Mouse (Mus musculus): Measurements from ENCODE around the gene Shpk.

DNA sequence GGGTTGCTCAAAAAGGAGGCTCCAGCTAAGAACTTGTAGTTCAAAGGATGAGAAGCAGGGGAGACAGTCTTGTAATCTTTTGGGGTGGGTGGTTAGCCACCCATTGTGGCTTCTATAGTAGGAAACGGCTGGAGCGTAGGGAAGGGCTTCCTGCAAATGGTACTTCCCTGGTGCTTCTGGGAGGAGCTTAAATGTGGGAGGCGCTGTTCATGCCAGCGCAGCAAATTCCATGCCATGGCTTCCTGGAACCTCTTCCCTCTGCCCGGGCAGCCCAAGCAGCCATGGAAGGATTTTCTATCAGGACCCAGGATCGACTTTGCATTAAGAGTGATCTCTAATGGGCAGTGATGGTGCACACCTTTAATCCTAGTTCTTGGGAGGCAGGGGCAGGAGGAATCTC, 30.7 kb upstream of the Shpk start:
- TF ChIP-seq CTCF (IDR thresholded peaks at IDR 0.05; ENCODE audit: borderline replicate concordance, extremely low read depth, insufficient read depth, insufficient read length) (no peak), POLR2A (IDR thresholded peaks at IDR 0.05; ENCODE audit: borderline replicate concordance, extremely low read depth, insufficient read depth, insufficient read length, poor library complexity, severe bottlenecking) (no peak)
